Mouse (Mus musculus) embryonic facial prominence, embryonic 12.5 days (tissue): ENCODE results near the gene Mier2. TPM values are rescaled to one million over a fixed set of nuclear protein-coding genes. Genes with fewer than 3 reads are reported as not detected.

Experiments used
- ATAC-seq: fragments of 200-750 bp; cut with Nextera tagmentation; 2 replicates; pipeline ENCODE4 v1.8.0; 2017; ENCODE audit not compliant: insufficient number of reproducible peaks, insufficient read depth, low FRiP score, low TSS enrichment
- H3K27ac ChIP-seq: fragments of 300-500 bp; sonication (generic); 2 replicates; pipeline ENCODE4 v1.5.1; 2016; ENCODE audit warnings: mild to moderate bottlenecking
- H3K27me3 ChIP-seq: fragments of 300-500 bp; sonication (generic); 2 replicates; pipeline ENCODE4 v1.6.1; 2016; ENCODE audit warnings: mild to moderate bottlenecking, moderate library complexity
- H3K36me3 ChIP-seq: fragments of 300-500 bp; sonication (generic); 2 replicates; pipeline ENCODE4 v1.6.1; 2016; ENCODE audit warnings: mild to moderate bottlenecking
- H3K4me1 ChIP-seq: fragments of 300-500 bp; sonication (generic); 2 replicates; pipeline ENCODE4 v1.6.1; 2016
- H3K4me2 ChIP-seq: fragments of 300-500 bp; sonication (generic); replicated peaks from 2 replicates; pipeline ENCODE4 v1.6.1; 2016; ENCODE audit warnings: mild to moderate bottlenecking, moderate library complexity
- H3K4me3 ChIP-seq: fragments of 300-500 bp; sonication (generic); 2 replicates; pipeline ENCODE4 v1.5.1; 2016; ENCODE audit warnings: mild to moderate bottlenecking
- H3K9ac ChIP-seq: fragments of 300-500 bp; sonication (generic); 2 replicates; pipeline ENCODE4 v1.6.1; 2016; ENCODE audit warnings: mild to moderate bottlenecking, moderate library complexity
- H3K9me3 ChIP-seq: fragments of 300-500 bp; sonication (generic); 2 replicates; pipeline ENCODE4 v1.6.1; 2016; ENCODE audit warnings: mild to moderate bottlenecking, moderate library complexity
- WGBS: fragments of 180-500 bp; shearing (Covaris S2); methylation state at CpG from one replicate; pipeline ENCODE4 v1.1.7; 2016; 5-methylcytosine and 5-hydroxymethylcytosine counted together
- polyA plus RNA-seq: library from polyadenylated mRNA; unstranded; fragments of >200 nt; fragmentation: Nextera tagmentation; extraction: Ambion mirVana; gene quantifications from 2 replicates; pipeline ENCODE4 v1.2.1, GENCODE M21; 2016

The Mier2 gene
- polyA plus RNA-seq, 1 experiment from 2014 or later, result 77.4 TPM

DNA sequence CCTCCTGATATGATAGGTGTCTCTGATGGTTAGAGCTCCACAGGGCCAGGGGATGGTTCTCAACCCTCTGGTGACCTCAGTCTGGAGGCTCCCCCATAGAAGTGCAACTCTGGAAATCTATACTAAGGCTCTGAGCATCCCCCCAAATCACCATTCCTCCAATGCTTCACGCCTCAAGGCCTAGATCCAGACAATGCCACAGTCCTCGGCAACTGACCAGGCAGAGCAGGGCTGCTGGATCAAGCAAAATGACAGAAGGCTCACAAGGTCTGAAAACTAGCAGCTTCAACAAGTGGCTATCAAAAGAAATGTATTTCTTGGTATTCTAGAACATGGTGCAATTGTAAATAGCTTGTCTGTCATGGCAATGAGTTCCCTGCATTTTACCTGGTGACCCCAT is 17.2 kb downstream of the Mier2 start:
- Histone ChIP-seq H3K4me1 (no peaks in the 10 kb centered on the region), H3K4me3 (no peak overlapping the region), H3K36me3 (peaks cover 51% of the 10 kb centered on the region), H3K27me3 (no peaks in the 10 kb centered on the region), H3K9me3 (no peaks in the 10 kb centered on the region), H3K27ac (no peak overlapping the region), H3K4me2 (no peak overlapping the region), H3K9ac (no peak overlapping the region)
- WGBS, result 89% methylated on average over 2 of the region's 2 CpGs
- no peak for ATAC-seq

DNA sequence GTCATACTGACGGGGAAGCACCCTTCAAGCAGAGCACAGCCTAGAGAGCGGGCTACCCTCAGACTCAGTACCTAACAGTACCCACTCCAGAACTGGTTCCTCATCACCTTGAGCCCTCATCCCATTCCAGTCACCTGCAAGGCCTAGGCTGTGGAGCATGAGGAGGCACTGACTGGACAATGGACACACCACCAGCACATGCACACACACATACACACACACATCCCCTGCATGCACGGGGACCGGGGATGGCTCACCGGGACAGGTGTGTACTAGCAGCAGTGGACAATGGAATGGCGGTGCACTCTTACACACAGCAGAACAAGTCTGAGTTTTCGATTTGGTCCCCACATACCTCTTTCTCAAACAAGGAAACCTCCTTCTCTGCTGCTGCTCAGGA is 17.7 kb downstream of the Mier2 start:
- H3K9ac ChIP-seq, result no peak overlapping the region
- no peak overlapping the region for H3K4me3 ChIP-seq
- H3K36me3 ChIP-seq, result peaks cover 45% of the 10 kb centered on the region
- H3K4me1 ChIP-seq, result no peaks in the 10 kb centered on the region
- WGBS, result 90% methylated on average over 7 of the region's 7 CpGs
- no peak overlapping the region for H3K27ac ChIP-seq
- no peak overlapping the region for H3K4me2 ChIP-seq
- ATAC-seq, result no peak
- no peaks in the 10 kb centered on the region for H3K27me3 ChIP-seq
- H3K9me3 ChIP-seq, result no peaks in the 10 kb centered on the region

DNA sequence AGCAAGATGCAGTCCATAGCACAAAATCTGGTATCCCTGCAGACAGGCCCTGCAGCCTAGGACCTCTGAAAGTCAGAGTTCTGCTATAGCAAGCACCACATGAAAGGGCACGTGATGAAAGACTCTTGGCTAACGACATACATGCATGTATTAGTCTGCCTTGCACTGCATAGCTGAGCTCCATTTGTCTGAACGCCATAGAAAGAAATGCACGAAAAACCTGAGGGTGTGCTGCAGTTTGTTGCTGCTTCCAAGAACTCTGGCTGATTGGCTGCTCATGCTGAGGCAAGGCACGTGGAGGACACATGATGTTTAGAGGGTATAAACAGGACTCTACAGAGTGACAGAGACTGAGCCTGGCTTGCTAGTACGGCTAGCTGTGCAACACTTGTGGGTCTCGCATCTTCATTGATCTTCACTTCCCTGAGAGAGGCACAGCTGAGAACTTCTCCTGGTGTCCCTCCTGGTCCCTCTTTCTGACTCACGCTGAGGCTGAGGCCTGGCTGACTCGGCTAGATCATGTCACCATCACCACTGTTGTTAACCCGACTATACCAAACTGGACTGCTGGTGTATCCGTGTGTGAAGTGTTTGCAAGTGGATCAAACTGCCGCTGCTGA is 18.4 kb downstream of the Mier2 start:
- H3K36me3 ChIP-seq, result peaks cover 38% of the 10 kb centered on the region
- H3K9me3 ChIP-seq, result no peaks in the 10 kb centered on the region
- no peak overlapping the region for H3K27ac ChIP-seq
- WGBS, result 77% methylated on average over 12 of the region's 12 CpGs
- no peak for ATAC-seq
- H3K4me1 ChIP-seq, result no peaks in the 10 kb centered on the region
- no peak overlapping the region for H3K9ac ChIP-seq
- no peaks in the 10 kb centered on the region for H3K27me3 ChIP-seq
- H3K4me3 ChIP-seq, result no peak overlapping the region
- H3K4me2 ChIP-seq, result no peak overlapping the region

DNA sequence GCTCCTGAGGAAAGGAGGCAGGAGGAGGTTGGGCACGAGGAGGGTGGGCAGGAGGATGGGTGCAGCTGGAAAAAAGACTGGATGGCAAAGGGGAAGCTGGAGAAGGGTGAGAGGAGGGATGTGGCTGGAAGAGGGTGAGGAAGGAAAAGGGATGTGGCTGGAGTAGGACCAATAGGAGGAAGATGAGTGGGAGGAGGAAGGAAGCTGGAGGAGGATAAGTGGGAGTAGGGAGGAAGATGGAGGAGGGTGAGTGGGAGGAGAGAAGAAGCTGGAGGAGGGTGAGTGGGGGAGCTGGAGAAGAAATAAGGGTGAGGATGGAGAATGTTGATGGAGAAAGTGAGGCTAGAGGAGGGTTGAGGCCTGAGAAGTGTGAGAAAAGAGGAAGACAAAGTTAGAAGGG is 19.6 kb downstream of the Mier2 start:
- no peaks in the 10 kb centered on the region for H3K27me3 ChIP-seq
- no peak overlapping the region for H3K27ac ChIP-seq
- H3K4me1 ChIP-seq, result no peaks in the 10 kb centered on the region
- H3K4me2 ChIP-seq, result no peak overlapping the region
- H3K9ac ChIP-seq, result no peak overlapping the region
- ATAC-seq, result no peak
- no peaks in the 10 kb centered on the region for H3K9me3 ChIP-seq
- peaks cover 27% of the 10 kb centered on the region for H3K36me3 ChIP-seq
- H3K4me3 ChIP-seq, result no peak overlapping the region
- WGBS, result 67% methylated on average over 1 of the region's 1 CpGs

DNA sequence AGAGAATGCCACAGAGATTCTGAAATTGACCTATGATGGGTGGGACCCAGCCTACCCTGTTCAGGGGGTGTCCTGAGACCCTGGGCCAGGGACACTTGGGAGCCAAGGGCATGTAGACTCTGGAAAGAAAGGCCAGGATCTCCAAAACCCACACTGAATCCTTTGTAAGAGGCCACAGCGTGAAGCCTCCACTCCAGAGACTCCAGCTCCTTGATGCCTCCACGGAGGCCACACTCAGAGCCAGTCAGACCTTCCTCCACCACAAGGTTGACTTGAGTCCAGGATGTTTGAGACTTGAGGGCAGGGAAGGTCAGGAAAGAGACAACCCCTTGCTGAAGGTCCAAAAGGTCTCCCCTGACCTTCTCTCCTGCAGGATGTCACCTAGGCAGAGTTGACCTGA is 20.6 kb downstream of the Mier2 start:
- H3K4me1 ChIP-seq, result no peaks in the 10 kb centered on the region
- 83% methylated on average over 2 of the region's 2 CpGs for WGBS
- H3K9ac ChIP-seq, result no peak overlapping the region
- no peak overlapping the region for H3K4me2 ChIP-seq
- no peaks in the 10 kb centered on the region for H3K27me3 ChIP-seq
- H3K27ac ChIP-seq, result no peak overlapping the region
- H3K36me3 ChIP-seq, result peaks cover 17% of the 10 kb centered on the region
- H3K9me3 ChIP-seq, result no peaks in the 10 kb centered on the region
- H3K4me3 ChIP-seq, result no peak overlapping the region
- no peak for ATAC-seq

DNA sequence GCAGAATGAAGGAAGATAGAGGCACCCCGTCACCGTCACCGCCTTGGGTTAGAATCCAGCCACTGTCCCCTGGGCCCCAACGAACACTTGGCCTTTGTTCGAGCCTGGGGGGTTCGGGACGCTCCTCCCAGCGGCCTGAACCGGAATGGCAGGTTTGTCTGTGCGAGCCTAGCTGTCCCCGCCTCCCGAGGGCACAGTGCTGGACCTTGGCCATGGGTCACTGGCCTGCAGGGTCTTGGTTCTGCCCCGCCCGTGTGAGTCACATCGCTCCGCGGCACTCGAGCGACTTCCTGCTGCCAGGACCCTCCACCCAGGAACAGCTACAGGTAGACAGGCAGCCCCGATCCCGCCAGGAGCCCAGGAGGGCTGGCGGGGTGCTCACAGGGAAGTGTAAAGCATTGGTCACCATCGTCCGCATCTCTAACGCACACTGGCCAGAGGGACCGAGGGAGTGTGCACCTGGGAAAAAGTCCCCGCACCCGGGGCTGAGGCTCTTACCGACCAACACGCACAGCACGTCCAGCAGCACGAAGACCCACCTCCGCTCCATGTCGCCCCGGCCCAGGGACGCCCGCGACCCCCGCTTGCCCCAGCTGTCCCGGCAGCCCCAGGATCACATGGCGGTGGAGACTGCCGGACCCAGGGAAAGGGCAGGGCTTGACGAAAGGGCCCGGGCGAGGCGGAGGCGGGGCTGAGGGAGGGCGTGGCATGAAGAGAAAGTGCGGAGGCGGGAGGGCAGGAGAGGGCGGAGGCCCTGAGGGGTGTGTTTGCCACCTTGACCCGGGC is 21.7 kb downstream of the Mier2 start, which contains the start of gene Plpp2:
Gene Plpp2 (minus strand): TSS at position 671 of the 786 bp plus-strand sequence.
- Histone ChIP-seq H3K9me3 (no peaks in the 10 kb centered on the region), H3K4me2 (peak within 1 kb of the TSS; percentile 67), H3K9ac (peak within 1 kb of the TSS; percentile 43), H3K27me3 (no peaks in the 10 kb centered on the region), H3K27ac (no peak within 1 kb of the TSS), H3K4me1 (no peaks in the 10 kb centered on the region), H3K4me3 (peak within 1 kb of the TSS; percentile 63), H3K36me3 (peaks cover 7% of the 10 kb centered on the region)
- ATAC-seq, result peak; percentile 38
- under 1% methylated on average over 52 of the region's 52 CpGs for WGBS

DNA sequence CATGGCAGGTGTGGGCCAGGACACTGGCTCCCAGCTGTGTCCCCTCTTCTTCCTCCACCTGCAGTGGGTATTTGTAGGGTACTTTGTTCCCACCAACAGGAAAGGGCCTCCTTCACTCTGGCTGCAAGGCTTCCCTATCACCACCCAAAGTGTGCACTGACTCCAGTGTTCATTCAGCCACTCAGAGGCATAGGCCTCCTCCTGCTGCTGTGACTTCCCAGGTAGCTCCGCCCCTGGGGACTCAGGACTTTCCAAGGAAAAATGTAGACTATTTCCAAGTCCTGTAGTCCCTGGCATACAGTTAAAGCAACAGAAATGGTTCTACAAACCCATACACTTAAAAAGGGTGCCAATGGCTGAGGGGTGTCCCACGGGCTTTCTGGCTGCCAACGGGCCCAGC is 22.3 kb downstream of the Mier2 start:
- Histone ChIP-seq H3K4me2 (peak overlapping the region; percentile 67), H3K27ac (no peak overlapping the region), H3K36me3 (0 out of 2 replicates have a peak, but pooled peaks cover 2% of the 10 kb centered on the region), H3K9ac (peak overlapping the region; percentile 43; the same call in 1 of the 2 replicates), H3K27me3 (no peaks in the 10 kb centered on the region), H3K4me1 (no peaks in the 10 kb centered on the region), H3K9me3 (no peaks in the 10 kb centered on the region), H3K4me3 (peak overlapping the region; percentile 63)
- WGBS, result 25% methylated on average over 3 of the region's 3 CpGs
- no peak for ATAC-seq

DNA sequence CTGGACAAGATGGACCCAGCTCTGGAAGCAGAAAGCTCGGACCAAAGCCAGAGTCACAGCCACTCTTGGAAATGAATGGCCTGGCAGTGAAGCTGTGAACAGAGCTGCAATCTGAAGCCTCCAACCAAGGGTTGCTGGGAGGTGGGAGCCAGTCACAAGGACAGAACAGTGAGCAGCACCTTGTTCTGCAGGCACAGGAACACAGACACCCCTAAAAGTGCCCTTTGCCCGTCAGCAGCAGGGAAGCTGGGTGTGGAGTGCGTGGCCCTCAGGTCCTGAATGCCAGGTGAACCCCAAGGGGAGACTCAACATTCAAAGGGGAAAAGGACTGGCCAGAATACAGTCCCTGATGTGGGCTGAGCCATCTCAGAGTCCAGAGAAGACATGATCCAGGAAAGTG is 23.4 kb downstream of the Mier2 start:
- Histone ChIP-seq H3K9ac (no peak overlapping the region), H3K36me3 (0 out of 2 replicates have a peak, but pooled peaks cover 3% of the 10 kb centered on the region), H3K4me3 (no peak overlapping the region), H3K4me1 (no peaks in the 10 kb centered on the region), H3K4me2 (no peak overlapping the region), H3K9me3 (no peaks in the 10 kb centered on the region), H3K27me3 (no peaks in the 10 kb centered on the region), H3K27ac (no peak overlapping the region)
- no peak for ATAC-seq
- 76% methylated on average over 3 of the region's 3 CpGs for WGBS

DNA sequence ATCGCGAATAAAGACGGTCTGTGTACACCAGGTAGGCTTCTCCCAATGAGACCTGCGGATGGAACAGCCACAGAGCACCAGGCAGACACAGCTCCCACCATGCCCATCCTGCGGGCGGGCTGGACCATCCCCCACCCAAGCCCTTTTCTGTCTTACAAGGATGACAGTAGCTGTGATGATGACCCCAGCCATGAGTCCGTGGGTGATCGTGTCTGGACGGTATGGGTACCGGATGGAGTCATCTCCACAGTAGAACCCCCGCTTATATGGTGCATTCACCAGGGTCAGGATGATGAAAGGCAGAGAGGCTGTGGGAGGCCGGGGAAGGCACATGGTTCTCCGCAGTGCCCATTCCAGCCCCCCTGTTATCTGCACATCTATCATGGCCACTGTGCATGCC is 24.3 kb downstream of the Mier2 start:
- H3K9me3 ChIP-seq, result no peaks in the 10 kb centered on the region
- 91% methylated on average over 13 of the region's 13 CpGs for WGBS
- no peaks in the 10 kb centered on the region for H3K27me3 ChIP-seq
- H3K9ac ChIP-seq, result no peak overlapping the region
- no peak overlapping the region for H3K4me2 ChIP-seq
- no peak overlapping the region for H3K27ac ChIP-seq
- no peak overlapping the region for H3K4me3 ChIP-seq
- 0 out of 2 replicates have a peak, but pooled peaks cover 6% of the 10 kb centered on the region for H3K36me3 ChIP-seq
- ATAC-seq, result no peak
- no peaks in the 10 kb centered on the region for H3K4me1 ChIP-seq

DNA sequence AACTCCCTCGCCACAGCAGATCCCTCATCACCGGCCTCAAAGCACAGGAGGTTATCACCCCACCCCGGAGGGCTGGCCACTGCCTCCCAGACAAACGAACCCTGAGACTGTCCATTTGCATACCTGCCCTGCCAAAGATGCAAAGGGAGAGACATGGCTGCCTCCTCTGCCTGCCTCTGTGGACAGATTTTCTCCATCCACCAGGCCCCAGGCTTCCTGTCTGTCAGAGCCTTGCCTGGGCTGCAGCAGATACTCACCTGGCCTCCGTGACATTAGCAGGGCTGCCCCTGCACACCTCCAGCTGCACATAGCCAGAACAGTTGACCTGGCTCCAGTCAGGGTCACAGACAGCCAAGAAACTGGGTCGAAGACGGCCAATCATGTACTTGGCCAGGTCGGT is 24.8 kb downstream of the Mier2 start:
- 0 out of 2 replicates have a peak, but pooled peaks cover 6% of the 10 kb centered on the region for H3K36me3 ChIP-seq
- H3K9ac ChIP-seq, result no peak overlapping the region
- H3K9me3 ChIP-seq, result no peaks in the 10 kb centered on the region
- no peaks in the 10 kb centered on the region for H3K4me1 ChIP-seq
- H3K4me2 ChIP-seq, result no peak overlapping the region
- H3K4me3 ChIP-seq, result no peak overlapping the region
- H3K27me3 ChIP-seq, result no peaks in the 10 kb centered on the region
- ATAC-seq, result no peak
- H3K27ac ChIP-seq, result no peak overlapping the region
- 75% methylated on average over 8 of the region's 8 CpGs for WGBS

DNA sequence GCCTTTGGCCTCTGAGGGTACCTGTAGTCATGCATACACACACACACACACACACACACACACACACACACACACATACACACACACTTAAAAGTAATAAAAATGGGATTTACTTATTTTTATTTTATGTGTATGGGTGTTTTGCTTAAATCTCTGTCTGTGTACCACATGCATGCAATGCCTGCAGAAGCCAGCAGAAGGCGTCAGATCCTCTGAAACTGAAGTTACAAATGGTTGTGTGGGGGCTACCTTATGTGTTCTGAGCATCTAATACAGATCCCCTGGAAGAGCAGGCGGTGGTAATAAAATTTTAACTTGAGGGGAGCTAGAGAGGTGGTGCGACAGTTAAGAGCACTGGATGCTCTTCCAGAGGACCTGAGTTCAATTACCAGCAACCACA is 26.9 kb downstream of the Mier2 start:
- no peaks in the 10 kb centered on the region for H3K4me1 ChIP-seq
- no peak overlapping the region for H3K27ac ChIP-seq
- H3K4me3 ChIP-seq, result no peak overlapping the region
- H3K4me2 ChIP-seq, result no peak overlapping the region
- H3K36me3 ChIP-seq, result 0 out of 2 replicates have a peak, but pooled peaks cover 6% of the 10 kb centered on the region
- H3K9me3 ChIP-seq, result no peaks in the 10 kb centered on the region
- H3K9ac ChIP-seq, result no peak overlapping the region
- no peak for ATAC-seq
- 75% methylated on average over 3 of the region's 3 CpGs for WGBS
- H3K27me3 ChIP-seq, result no peaks in the 10 kb centered on the region

DNA sequence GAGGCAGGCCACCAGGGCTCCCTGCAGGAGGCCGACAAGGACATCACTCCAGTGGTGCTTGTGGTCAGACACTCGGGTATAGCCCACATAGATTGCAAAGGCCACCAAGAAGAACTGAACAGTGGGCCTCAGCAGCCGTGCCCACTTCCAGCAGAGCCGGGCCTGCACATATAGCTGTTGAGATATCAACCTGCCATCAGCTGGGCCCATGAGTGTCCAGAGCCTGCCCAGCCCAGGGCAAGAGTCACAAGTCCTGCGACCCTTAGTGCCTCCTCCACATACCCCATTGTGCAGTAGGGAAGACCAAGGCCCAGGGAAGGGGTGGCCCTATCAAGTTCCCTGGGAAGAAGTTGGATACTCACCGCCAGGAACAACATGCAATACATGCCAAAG is 27.6 kb downstream of the Mier2 start:
- Histone ChIP-seq H3K9me3 (no peaks in the 10 kb centered on the region), H3K27ac (no peak overlapping the region), H3K9ac (no peak overlapping the region), H3K36me3 (0 out of 2 replicates have a peak, but pooled peaks cover 6% of the 10 kb centered on the region), H3K27me3 (no peaks in the 10 kb centered on the region), H3K4me3 (no peak overlapping the region), H3K4me1 (no peaks in the 10 kb centered on the region), H3K4me2 (no peak overlapping the region)
- ATAC-seq, result no peak
- 85% methylated on average over 6 of the region's 6 CpGs for WGBS
